Mouse (Mus musculus): Measurements from ENCODE around the gene Gm20905. TPM values are rescaled to one million over a fixed set of nuclear protein-coding genes. Genes with fewer than 3 reads are reported as not detected.
"Not testable (repeated sequence)": the region's sequence is repeated elsewhere in the genome, so short reads cannot be mapped to it uniquely, and the experiment has no call there.

Gm20905 gene
- not detected in 2 replicates for polyA plus RNA-seq (2015; fragmentation: Nextera tagmentation; extraction: Ambion mirVana)

DNA sequence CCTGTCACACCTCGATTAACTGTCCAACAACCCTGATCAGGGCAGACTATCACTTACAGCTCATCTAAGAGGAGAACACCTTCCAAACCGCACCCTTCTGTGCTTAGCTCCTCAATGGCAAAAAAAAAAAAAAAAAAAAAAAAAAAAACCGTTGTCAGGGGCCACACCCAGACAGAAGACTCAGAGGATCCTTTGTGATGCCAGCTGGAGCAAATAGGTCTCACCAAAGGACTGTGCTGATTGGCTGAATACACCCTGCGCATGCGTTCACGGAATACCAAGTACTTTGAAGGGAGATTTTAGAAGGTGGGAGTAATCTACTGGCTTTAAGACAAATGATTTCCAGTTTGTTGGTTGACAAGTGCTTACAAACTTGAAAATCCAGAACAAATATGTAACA, at the start of gene Gm20905:
TSS of gene Gm20905 (minus strand) at position 101 of the 400 bp plus-strand sequence.
- ATAC-seq (ENCODE audit: extremely low read depth, insufficient number of reproducible peaks, low FRiP score, low TSS enrichment); H3K4me1 ChIP-seq; H3K9ac ChIP-seq; H3K27ac ChIP-seq (replicated peaks); H3K4me2 ChIP-seq; H3K36me3 ChIP-seq; H3K4me3 ChIP-seq; H3K27me3 ChIP-seq (replicated peaks); H3K9me3 ChIP-seq: not testable (repeated sequence)
- no CpG with 5 or more reads among the region's 6 CpGs for WGBS

All from heart, embryonic 13.5 days (tissue).